Mouse (Mus musculus): ENCODE measurements around the gene Ifnab. TPM values are rescaled to one million over a fixed set of nuclear protein-coding genes. Genes with fewer than 3 reads are reported as not detected.

The Ifnab gene
- polyA plus RNA-seq, 1 experiment = not detected

Other genes starting within 250 kb of the Ifnab start
- gene Ifnb1, start 168.6 kb downstream of the Ifnab start, polyA plus RNA-seq (2012; fragmentation: generic; extraction: Trizol) = not detected
- not detected for gene Ifna15, start 133.1 kb downstream of the Ifnab start, polyA plus RNA-seq (2012; fragmentation: generic; extraction: Trizol)
- not detected for gene Ifna14, start 119.6 kb downstream of the Ifnab start, polyA plus RNA-seq (2012; fragmentation: generic; extraction: Trizol)
- not detected for gene Ifna9, start 99.0 kb downstream of the Ifnab start, polyA plus RNA-seq (2012; fragmentation: generic; extraction: Trizol)
- gene Ifna12, start 88.0 kb downstream of the Ifnab start, polyA plus RNA-seq (2012; fragmentation: generic; extraction: Trizol) = not detected
- gene C87499, start 56.9 kb downstream of the Ifnab start, polyA plus RNA-seq (2012; fragmentation: generic; extraction: Trizol) = not detected
- gene Ifna13, start 46.9 kb downstream of the Ifnab start, polyA plus RNA-seq (2012; fragmentation: generic; extraction: Trizol) = not detected
- gene Ifna16, start 14.4 kb downstream of the Ifnab start, polyA plus RNA-seq (2012; fragmentation: generic; extraction: Trizol) = not detected
- gene Ifna2, start 7.4 kb downstream of the Ifnab start, polyA plus RNA-seq (2012; fragmentation: generic; extraction: Trizol) = not detected
- 1.9 TPM for gene Gm26566, start 30.4 kb upstream of the Ifnab start, polyA plus RNA-seq (2012; fragmentation: generic; extraction: Trizol)
- 11.6 TPM for gene Klhl9, start 31.1 kb upstream of the Ifnab start, polyA plus RNA-seq (2012; fragmentation: generic; extraction: Trizol)
- not detected for gene Gm13271, start 63.5 kb upstream of the Ifnab start, polyA plus RNA-seq (2012; fragmentation: generic; extraction: Trizol)
- not detected for gene Gm13283, start 68.8 kb upstream of the Ifnab start, polyA plus RNA-seq (2012; fragmentation: generic; extraction: Trizol)
- 1.3 TPM for gene Gm13290, start 82.5 kb upstream of the Ifnab start, polyA plus RNA-seq (2012; fragmentation: generic; extraction: Trizol)
- gene Gm13289, start 85.6 kb upstream of the Ifnab start, polyA plus RNA-seq (2012; fragmentation: generic; extraction: Trizol) = not detected
- not detected for gene Gm13272, start 88.5 kb upstream of the Ifnab start, polyA plus RNA-seq (2012; fragmentation: generic; extraction: Trizol)
- not detected for gene Ifnz, start 90.8 kb upstream of the Ifnab start, polyA plus RNA-seq (2012; fragmentation: generic; extraction: Trizol)
- gene Gm13276, start 94.3 kb upstream of the Ifnab start, polyA plus RNA-seq (2012; fragmentation: generic; extraction: Trizol) = 0.92 TPM
- not detected for gene Gm13277, start 97.3 kb upstream of the Ifnab start, polyA plus RNA-seq (2012; fragmentation: generic; extraction: Trizol)
- not detected for gene Gm13278, start 100.2 kb upstream of the Ifnab start, polyA plus RNA-seq (2012; fragmentation: generic; extraction: Trizol)
- 0.42 TPM for gene Gm13275, start 103.1 kb upstream of the Ifnab start, polyA plus RNA-seq (2012; fragmentation: generic; extraction: Trizol)
- gene Gm13279, start 106.0 kb upstream of the Ifnab start, polyA plus RNA-seq (2012; fragmentation: generic; extraction: Trizol) = not detected
- not detected for gene Gm13285, start 108.3 kb upstream of the Ifnab start, polyA plus RNA-seq (2012; fragmentation: generic; extraction: Trizol)
- gene Gm13287, start 111.9 kb upstream of the Ifnab start, polyA plus RNA-seq (2012; fragmentation: generic; extraction: Trizol) = 0.42 TPM
- gene Gm13288, start 114.2 kb upstream of the Ifnab start, polyA plus RNA-seq (2012; fragmentation: generic; extraction: Trizol) = 0.18 TPM
- not detected for gene Ifna7, start 124.9 kb upstream of the Ifnab start, polyA plus RNA-seq (2012; fragmentation: generic; extraction: Trizol)
- not detected for gene Ifna11, start 128.6 kb upstream of the Ifnab start, polyA plus RNA-seq (2012; fragmentation: generic; extraction: Trizol)
- gene Ifna6, start 136.1 kb upstream of the Ifnab start, polyA plus RNA-seq (2012; fragmentation: generic; extraction: Trizol) = not detected
- not detected for gene Ifna5, start 144.2 kb upstream of the Ifnab start, polyA plus RNA-seq (2012; fragmentation: generic; extraction: Trizol)
- not detected for gene Ifna4, start 150.5 kb upstream of the Ifnab start, polyA plus RNA-seq (2012; fragmentation: generic; extraction: Trizol)
- not detected for gene Ifna1, start 158.7 kb upstream of the Ifnab start, polyA plus RNA-seq (2012; fragmentation: generic; extraction: Trizol)
- not detected for gene Ifne, start 188.8 kb upstream of the Ifnab start, polyA plus RNA-seq (2012; fragmentation: generic; extraction: Trizol)